Mouse (Mus musculus) urinary bladder, postnatal 4 days (tissue): ENCODE results near the gene C330021F23Rik.

ENCODE experiments used
- DNase-seq, 2 experiments: peaks; one replicate each; pipeline ENCODE4 v3.0.0; 2021 to 2022; ENCODE audit warnings: low spot score in 2 of 2

C330021F23Rik gene

DNA sequence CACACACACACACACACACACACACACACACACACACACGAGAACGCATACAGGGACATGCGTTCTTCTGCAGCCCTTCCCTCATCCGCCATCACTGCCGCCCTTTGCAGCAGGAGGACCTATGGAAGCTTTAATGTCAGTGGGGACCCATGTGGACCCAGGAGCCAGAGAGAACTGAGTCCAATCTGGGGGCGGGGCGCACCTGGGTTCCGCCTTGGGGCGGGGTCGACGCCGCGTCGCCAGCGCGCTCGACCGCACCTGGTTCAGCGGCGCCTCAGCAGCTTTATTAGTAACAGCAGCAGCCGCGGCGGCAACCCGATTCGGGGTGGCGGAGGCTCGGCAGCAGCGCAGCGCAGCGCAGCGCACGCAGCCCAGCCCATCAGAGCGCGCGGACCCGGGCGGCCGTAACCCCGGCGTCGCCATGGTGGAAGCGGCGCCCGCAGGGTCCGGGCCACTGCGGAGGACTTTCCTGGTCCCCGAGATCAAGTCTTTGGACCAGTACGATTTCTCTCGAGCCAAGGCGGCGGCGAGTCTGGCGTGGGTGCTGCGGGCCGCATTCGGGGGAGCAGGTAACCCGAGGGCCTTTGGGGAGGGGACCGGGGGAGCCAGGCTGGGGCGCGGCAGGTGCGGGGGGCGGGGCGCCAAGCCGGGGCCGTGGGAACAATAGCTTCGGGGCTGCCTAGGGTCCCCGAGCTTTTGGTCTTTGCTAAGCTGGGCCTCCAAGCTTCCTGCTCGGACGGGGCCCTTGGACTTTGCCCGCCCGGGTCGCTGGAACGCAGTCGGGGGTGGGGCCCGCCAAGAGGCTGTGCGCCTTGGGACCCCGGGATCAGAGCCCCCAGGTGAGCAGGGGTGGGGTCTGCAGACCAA lies 19.8 kb downstream of the C330021F23Rik start:
- peak in 1 of 2 experiments; percentile 54 for DNase-seq

DNA sequence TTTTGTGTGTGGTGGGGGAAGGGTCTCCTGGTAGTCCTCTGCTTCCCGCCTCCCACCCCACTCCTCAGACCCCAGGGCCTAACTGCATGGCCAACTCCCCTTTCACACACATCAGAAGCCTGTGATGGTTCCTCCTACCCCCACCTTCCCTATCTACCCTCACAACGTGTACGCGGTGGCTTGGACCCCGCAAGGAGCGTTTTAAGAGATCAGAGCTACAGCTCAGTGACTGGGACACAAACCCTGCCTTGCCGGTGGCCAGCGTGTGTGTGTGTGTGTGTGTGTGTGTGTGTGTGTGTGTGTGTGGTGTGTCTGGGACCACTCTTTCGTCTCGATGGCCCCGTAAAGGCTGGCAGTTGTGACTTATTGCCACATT lies 20.5 kb downstream of the C330021F23Rik start:
- DNase-seq = no peak

DNA sequence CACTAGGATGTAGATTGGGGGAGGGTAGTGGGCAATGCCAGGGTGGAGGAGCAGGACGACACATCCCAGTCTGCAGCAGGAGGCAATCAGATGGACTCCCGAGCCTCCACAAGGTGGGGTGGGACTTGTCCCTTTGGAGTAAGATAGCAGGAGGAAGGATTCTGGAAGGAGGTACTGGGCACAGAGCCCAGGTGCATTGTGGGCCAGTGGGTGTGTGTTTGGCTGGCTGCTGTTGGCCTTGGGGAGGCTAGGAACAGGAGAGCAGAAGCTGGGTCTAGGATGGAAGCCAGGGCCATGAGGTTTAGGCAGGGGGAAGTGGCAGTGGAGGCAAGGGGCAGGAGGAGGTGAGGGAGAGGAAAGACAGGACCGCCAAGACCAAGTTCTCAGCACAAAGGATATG lies 25.7 kb downstream of the C330021F23Rik start:
- DNase-seq = peak in 1 of 2 experiments; percentile 49

DNA sequence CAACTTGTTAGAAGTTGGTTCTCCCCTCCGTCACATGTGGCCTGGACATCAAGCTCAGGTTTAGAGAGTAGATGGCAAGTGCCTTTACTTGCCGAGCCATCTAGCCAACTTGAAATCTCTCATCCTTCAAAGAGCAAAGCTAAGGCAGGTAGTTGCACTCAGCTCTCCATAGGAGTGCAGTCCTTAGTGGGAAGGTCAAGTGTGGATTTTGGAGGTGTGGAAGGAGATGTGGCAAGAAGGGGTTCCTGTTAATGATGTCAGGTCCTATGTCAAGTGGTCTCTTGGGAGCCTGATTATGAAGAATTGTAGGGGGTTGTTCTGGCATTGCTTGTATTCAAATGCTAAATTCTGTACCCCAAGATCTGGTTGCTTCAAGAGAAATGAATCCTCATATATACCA lies 26.7 kb downstream of the C330021F23Rik start:
- DNase-seq = no peak

DNA sequence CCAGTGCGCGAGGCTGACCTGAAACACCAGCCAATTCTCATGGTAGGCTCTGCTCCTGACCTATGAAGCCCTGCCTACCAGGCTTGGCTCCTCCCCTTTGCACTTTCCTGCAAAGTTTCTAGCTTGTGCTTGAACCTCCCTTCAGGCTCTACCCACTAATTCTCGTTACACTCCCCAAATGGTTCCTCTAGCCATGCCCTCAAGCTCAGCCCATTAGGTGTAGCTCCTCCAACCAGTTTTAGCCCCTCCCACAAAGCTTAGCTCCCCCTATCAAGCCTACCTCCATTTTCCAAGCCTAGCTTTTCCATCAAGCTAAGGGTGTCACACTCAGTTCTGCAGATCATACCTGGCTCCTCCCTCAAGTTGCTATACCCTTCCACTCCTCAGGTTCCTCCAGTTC lies 30.3 kb downstream of the C330021F23Rik start:
- no peak for DNase-seq

DNA sequence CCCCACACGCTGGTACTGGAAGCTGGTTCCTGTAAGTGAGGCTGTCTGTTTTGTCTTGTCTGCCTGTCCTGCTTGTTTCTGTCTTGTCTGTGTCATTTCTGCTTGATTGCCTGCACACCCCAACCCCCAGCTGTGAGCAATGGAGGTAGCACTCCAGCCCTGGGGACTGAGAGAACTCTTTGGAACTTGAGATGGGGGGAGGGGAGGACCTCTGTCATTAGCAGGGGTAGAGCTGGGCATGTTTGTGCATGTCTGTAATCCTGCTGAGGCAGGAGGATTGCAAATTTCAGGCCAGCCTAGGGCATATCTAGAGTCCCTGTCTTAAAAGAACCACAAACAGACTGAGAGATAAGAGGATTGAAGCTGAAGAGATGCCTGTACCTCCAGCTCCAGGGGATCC lies 31.4 kb downstream of the C330021F23Rik start:
- no peak for DNase-seq

DNA sequence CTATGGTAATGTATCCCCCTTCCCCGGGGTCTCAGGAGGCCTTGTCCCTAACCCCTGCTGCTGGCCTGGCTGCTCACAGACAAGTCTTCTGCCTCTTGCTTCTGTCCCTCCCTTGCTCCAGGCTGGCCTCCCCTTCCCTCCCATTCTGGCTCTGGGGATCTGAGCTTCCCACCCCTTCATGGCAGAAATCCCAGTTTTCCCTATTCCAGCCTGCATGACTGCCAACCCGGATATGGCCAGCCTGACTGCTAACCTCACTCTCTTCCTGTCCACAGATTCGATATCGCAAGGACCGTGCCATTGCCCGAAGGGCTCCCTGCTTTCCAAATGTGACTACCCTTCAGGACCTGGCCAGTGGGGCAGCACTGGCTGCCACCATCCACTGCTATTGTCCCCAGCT lies 32.6 kb downstream of the C330021F23Rik start:
- DNase-seq = peak in 1 of 2 experiments; percentile 47

DNA sequence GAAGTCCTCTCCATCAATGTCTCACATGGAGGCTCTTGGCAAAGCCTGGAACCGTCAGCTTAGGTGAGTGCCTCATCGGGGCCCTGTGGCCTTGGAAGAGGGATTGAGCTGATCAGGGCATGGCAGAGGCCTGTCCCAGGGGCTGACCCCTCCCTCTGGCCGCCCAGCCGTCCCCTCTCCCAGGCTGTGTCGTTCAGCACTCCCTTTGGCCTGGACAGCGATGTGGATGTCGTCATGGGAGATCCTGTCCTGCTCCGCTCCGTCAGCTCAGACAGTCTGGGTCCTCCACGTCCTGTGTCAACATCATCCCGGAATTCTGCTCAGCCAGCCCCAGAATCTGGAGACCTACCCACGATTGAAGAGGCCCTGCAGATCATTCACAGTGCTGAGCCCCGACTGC lies 35.6 kb downstream of the C330021F23Rik start:
- DNase-seq = no peak

DNA sequence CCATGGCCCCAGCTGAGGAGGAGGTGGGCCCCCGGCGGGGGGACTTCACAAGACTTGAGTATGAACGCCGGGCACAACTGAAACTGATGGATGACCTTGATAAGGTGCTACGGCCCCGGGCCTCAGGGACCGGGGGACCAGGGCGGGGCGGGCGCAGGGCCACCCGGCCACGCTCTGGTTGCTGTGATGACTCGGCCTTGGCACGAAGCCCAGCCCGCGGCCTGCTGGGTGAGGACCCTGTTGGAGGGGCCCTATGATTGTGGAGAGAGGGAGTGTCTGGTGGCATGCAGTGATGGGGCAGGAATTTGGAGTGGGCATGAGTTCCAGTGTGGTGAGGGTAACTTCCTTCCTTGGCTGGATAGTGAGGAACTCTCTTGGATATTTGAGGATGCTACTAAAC lies 38.8 kb downstream of the C330021F23Rik start:
- DNase-seq = no peak

DNA sequence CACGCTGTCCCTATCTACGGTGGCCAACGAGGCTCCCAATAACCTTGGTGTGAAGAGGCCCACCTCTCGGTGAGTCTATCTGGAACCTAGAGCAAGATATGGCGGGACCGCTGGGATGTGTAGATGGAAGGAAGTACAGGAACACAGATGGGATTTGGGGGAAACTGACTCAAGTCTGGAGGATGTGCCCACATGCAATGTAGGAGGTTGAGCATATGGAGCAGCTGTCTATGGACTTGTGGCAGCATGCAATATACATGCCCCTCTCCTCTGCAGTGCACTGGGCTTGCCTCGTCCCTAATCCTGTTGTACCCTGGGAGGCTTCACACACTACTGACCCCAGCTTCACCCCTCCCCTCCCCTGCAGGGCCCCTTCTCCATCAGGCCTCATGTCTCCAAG lies 40.0 kb downstream of the C330021F23Rik start:
- no peak for DNase-seq

DNA sequence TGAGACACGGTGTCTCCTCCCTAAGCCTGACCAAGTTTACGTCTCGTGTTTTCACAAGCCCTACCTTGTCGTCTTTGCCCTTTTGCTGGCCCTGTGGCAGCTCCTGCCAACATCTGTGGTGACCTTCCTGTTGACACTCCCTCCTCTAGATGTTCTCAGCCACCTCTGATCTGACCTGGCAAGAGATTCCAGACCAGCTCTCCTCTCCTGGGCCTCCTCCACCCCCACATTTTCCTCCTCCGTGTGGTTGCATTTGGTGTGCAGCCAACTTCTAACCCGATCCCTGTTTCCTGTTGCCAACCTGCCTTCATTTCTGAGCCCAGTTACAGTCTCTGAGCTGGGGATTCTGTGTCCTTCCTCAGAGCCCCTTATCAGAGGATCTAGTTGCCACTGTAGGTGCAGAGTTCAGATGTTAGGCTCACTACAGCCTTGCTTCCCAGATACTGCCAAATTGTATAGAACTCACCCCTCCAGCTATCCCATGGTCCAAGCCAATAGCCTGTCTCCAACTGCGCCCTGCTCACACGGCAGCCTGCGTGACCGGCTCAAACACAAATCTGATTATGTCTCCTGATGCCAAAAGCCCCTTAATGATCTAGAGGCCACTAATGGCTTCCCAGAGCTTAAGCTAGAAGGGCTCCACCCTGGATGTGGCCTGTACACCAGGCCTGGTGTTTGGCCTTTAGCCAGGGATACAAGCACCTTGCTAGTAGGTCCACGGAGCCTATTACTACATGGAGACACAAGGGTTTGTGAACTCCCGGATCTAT lies 41.4 kb downstream of the C330021F23Rik start:
- no peak for DNase-seq

DNA sequence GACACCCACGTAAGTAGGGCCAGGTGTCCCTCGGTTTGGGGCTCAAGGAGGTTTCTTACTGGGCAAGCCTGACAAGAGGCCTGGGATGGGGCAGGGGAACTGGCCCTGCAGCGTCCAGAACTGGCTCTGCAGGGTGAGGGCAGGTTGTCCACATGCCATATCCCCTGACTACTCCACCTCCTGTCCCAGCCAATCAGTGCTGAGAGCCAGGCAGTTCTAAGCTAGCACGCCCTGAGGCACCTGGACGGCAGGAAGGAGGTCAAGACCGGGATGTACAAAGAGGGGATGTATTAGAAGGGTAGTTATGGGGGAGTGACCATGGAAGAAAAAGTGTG lies 42.0 kb downstream of the C330021F23Rik start:
- no peak for DNase-seq

DNA sequence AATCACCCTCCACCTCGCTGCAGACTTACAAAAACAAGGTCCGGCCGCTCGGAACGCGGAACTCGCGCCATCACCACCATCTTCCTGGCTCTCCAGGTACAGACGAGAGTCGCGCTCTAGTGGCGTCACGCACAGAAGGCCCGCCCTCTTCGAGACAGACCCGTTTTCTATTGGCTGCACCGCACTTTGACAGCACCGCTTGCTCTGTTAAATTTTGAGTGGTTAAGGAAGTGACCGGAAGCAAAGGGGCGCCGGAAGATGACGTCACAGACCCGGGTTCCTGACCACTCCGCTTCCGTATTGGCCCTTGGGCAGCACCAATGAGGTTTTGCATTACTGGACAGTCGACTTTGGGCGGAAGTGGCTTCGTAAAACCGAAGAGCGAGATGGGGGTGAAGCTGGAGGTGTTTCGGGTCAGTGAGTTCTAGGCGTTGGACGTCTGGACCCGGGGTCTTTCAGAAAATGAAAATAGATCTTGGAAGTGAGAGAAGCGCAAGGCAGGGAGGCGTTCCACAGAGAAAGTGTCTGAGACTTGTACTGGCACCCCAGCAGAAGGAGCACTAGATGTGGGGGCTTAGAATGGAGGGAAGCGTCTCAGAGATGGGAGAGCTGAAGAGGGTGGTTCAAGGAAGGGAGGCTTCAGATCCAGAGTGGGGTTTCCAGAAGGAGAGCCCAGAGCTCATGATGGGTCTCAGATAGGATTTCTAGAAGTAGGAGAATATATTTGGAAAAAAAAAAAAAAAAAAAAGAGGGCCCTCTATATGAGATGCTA lies 53.6 kb downstream of the C330021F23Rik start, which contains the start of the genes Xab2 and Pet100:
Gene Xab2 (minus strand): TSS at position 118 of the 772 bp plus-strand sequence.
Gene Pet100 (plus strand): TSS at position 350 of the 772 bp plus-strand sequence.
- peak; percentile 97 to 98 for DNase-seq

DNA sequence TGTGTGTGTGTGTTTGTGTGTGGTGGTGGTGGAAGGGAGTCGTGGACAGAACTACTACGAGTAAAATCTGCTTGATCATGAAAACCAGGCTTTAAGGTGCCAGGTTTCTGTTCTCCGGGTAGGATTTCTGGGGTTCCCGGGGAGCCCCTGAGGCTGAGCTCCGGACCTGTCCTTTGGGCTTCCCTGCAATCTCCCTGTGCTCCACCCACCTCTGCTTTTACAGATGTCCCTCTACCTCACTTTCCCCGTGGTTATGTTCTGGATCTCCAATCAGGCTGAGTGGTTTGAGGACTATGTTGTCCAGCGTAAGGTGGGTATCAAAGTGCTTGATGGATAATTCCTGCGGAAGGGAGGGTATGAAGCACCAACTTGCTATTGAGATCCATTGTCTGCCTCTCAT lies 54.3 kb downstream of the C330021F23Rik start:
- no peak for DNase-seq

DNA sequence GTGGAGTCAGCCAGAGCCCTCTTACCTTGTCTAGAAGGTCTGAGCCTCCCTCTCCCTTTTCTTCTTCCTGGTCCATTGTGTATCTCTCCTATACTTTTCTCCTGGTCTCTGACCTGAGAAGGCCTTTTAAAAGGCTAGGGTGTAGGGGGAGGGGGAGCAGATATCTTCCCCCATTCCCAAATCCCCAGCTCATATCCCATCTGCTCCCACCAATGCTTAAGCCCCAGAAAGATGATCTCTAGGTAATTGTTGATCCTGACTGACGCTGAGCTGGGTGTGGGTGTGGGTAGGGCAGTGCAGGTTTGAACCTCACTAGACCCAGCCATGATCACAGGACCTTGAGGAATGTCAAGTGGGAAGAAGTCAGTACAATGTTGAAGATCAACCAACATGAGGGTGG lies 57.7 kb downstream of the C330021F23Rik start, which contains the start of gene Pcp2:
Gene Pcp2 (minus strand): TSS at position 101 of the 400 bp plus-strand sequence.
- no peak for DNase-seq

DNA sequence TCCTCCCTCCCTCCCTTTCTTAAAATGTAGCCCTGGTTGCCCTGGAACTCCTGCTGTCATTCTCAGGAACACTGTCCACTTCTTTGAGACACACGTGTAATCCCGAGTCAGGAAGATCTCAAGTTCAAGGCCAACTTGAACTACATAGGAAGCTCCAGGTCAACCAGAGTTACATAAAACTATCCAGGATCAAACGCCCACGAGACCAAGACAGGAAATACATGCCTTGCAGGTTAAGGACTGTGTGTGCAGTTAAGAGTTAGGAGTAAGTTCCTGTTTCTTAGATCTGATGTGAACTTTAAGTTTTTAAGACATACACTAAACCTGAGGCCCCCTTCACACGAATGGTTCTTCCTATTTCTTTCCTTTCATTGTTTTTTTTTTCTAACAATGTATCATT lies 59.2 kb downstream of the C330021F23Rik start:
- no peak for DNase-seq

DNA sequence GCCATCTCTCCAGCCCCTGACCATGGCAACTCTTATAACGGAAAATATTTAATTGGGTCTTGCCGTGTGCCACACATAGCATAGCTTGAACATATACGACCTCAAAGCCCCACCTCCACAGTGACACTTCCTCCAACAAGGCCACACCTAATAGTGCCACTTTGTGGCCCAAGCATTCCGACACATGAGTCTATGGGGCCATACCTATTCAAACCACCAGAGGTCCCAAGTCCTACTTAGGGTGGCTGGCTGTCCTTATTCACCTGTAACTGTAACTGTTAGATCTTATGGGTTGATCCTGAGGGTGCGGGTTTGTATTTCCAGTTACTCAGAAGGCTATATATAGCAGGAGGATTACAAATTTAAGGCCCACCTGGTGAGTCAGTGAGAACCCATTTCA lies 60.2 kb downstream of the C330021F23Rik start:
- DNase-seq = no peak

DNA sequence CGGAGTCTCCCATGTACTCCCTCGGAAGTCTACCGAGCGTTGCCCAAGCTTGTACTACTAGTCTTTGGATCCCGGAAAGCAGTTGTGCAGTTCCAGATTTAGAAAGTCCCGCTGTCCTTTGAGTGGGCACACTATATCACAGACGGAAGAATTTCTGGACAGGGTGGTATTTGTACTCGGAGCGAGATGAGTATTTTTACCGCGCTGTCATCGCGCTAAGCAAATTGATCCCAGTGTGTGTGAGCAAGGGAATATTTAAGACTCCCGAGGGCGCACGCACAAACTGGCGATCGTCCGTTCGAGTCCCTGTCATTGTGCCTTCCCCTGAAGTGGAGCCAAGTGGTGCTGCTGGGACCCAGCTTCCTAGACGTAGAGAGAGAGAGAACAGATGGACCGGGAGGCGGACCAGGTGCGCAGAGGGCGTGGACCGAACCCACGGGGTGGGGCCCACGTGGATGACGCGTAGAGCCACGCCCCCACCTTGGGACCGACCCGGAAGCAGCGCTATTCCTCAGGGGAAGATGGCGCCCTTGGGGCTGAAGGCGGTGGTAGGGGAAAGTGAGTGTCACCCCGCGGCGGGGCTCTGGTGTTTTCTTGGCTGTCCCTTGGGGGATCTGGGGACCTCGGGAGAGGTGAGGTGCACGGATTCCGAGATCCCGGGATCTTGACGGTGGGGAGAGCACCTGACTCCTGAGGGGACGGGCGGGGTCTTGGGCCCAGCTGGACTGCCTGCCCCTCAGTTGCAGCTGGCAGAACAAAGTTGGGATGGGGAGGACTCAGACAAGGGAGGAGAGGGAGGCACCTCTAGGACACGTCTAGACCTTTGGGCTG lies 63.1 kb downstream of the C330021F23Rik start, which contains the start of gene Stxbp2:
Gene Stxbp2 (plus strand): TSS at position 309 of the 831 bp plus-strand sequence.
- DNase-seq = peak; percentile 65 to 74

DNA sequence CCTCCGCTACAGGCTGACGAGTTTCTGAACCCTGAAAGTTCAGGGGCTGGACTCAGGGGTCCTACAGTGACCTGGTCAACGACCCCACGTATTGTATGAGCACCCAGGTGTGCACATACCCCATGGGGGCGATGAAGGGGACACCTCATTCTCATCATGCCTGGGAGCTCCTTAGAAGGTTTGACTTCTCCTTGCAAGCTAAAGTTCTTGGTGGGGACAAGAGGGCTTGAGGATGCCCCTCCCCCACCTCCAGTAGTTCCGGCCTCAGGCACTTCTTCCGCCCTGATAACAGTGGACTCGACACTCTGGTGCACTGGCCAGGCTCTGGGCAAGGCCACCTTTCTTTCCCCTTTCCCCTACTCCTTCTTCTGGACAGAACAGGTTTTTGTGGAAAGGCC lies 63.7 kb downstream of the C330021F23Rik start:
- no peak for DNase-seq
